Mouse (Mus musculus) G1E (cell line): ENCODE measurements around the gene Rasgef1b. TPM values are rescaled to one million over a fixed set of nuclear protein-coding genes. Genes with fewer than 3 reads are reported as not detected.

Experiments used
- ATAC-seq: 2 replicates; pipeline ENCODE4 v1.8.0; 2016; ENCODE audit warnings: mild to moderate bottlenecking; ENCODE audit not compliant: insufficient number of reproducible peaks, poor library complexity, low FRiP score, severe bottlenecking; ENCODE audit errors: extremely low read depth
- DNase-seq: peaks from one replicate; pipeline ENCODE4 v3.0.0; 2012; ENCODE audit warnings: low spot score
- H3K27me3 ChIP-seq: 2 replicates; pipeline ENCODE4 v1.6.1; 2012; ENCODE audit warnings: mild to moderate bottlenecking, low read length, inconsistent platforms; ENCODE audit not compliant: insufficient read depth
- H3K36me3 ChIP-seq: replicated peaks from 2 replicates; pipeline ENCODE3; 2012; ENCODE audit warnings: mild to moderate bottlenecking, inconsistent platforms
- H3K4me1 ChIP-seq: 2 replicates; pipeline ENCODE4 v1.6.1; 2012; ENCODE audit warnings: low read depth, low read length, inconsistent platforms, mixed read lengths; ENCODE audit not compliant: insufficient read depth
- H3K4me3 ChIP-seq: 2 replicates; pipeline ENCODE4 v1.5.1; 2012; ENCODE audit warnings: low read depth, mild to moderate bottlenecking, inconsistent platforms, low read length, moderate library complexity, mixed read lengths
- H3K9me3 ChIP-seq: replicated peaks from 2 replicates; pipeline ENCODE4 v1.6.1; 2012; ENCODE audit warnings: inconsistent platforms
- CTCF ChIP-seq: IDR thresholded peaks from 2 replicates; pipeline ENCODE4 v1.5.1; 2012; ENCODE audit warnings: low read depth, low read length, inconsistent platforms, mixed read lengths
- GATA1 ChIP-seq: IDR thresholded peaks from 2 replicates; pipeline ENCODE4 v1.6.1; 2012; ENCODE audit warnings: borderline replicate concordance, low read length, inconsistent platforms, mixed read lengths
- GATA2 ChIP-seq: IDR thresholded peaks from 2 replicates; pipeline ENCODE4 v1.6.1; 2012; ENCODE audit warnings: low read depth, low read length, inconsistent platforms, borderline replicate concordance
- POLR2AphosphoS5 ChIP-seq: IDR thresholded peaks from 2 replicates; pipeline ENCODE4 v1.6.1; 2012; ENCODE audit warnings: low read depth, low read length, inconsistent platforms; ENCODE audit not compliant: insufficient replicate concordance
- TAL1 ChIP-seq: conservative IDR thresholded peaks from 2 replicates; pipeline ENCODE4 v1.6.1; 2012; ENCODE audit warnings: low read depth, low read length, inconsistent platforms, mixed read lengths
- polyA plus RNA-seq: library from polyadenylated mRNA; stranded (reverse); fragments of >175 nt; gene quantifications from 2 replicates; pipeline ENCODE4 v1.2.3, GENCODE M21; 2012
- total RNA-seq, 2 experiments: library from RNA; stranded (forward) in 1 of 2; stranded (reverse) in 1 of 2; fragments of 200-1000 nt in 1 of 2; fragments of >200 nt in 1 of 2; fragmentation: Nextera tagmentation in 1 of 2; gene quantifications; 2 replicates each; pipeline ENCODE4 v1.2.3; 2014 to 2017

Gene Rasgef1b
- total and polyA plus RNA-seq, 3 experiments, result 0.38 TPM; not detected in 2

- ATAC-seq, result no peak
- H3K4me1 ChIP-seq, result no peaks in the 10 kb centered on the region
- H3K9me3 ChIP-seq, result peaks cover 33% of the 10 kb centered on the region
- no peak for TF ChIP-seq CTCF
- TF ChIP-seq POLR2AphosphoS5, result no peak
- no peak for TF ChIP-seq GATA2
- no peak for TF ChIP-seq GATA1
- TF ChIP-seq TAL1, result no peak
- no peak overlapping the region for H3K4me3 ChIP-seq
- no peaks in the 10 kb centered on the region for H3K27me3 ChIP-seq
- no peak for DNase-seq
- no peaks in the 10 kb centered on the region for H3K36me3 ChIP-seq
Measured at GRCm38 (mm10) chr5:99369256-99369655, 359.6 kb downstream of the Rasgef1b start.

- DNase-seq (no peak), ATAC-seq (no peak)
- TF ChIP-seq POLR2AphosphoS5 (no peak), TAL1 (no peak), GATA2 (no peak), GATA1 (no peak), CTCF (no peak)
- H3K4me3 ChIP-seq, result no peak overlapping the region
- H3K9me3 ChIP-seq, result peaks cover 29% of the 10 kb centered on the region
- H3K27me3 ChIP-seq, result no peaks in the 10 kb centered on the region
- H3K36me3 ChIP-seq, result no peaks in the 10 kb centered on the region
- H3K4me1 ChIP-seq, result no peaks in the 10 kb centered on the region
Measured at GRCm38 (mm10) chr5:99368615-99369014, 360.2 kb downstream of the Rasgef1b start.

GRCm38 (mm10) chr5:99360531-99360930 lies 368.3 kb downstream of the Rasgef1b start:
- Histone ChIP-seq H3K4me3 (no peak overlapping the region), H3K27me3 (no peaks in the 10 kb centered on the region), H3K4me1 (no peaks in the 10 kb centered on the region), H3K36me3 (no peaks in the 10 kb centered on the region), H3K9me3 (peaks cover 21% of the 10 kb centered on the region)
- TF ChIP-seq POLR2AphosphoS5 (no peak), CTCF (no peak), TAL1 (no peak), GATA1 (no peak)
- ATAC-seq, result no peak
- DNase-seq, result no peak

GRCm38 (mm10) chr5:99359251-99359650 lies 369.6 kb downstream of the Rasgef1b start:
- TF ChIP-seq GATA1 (no peak), CTCF (no peak), GATA2 (no peak), POLR2AphosphoS5 (no peak), TAL1 (no peak)
- no peak for ATAC-seq

GRCm38 (mm10) chr5:99354640-99355132 lies 374.2 kb downstream of the Rasgef1b start:
- Histone ChIP-seq H3K4me1 (no peaks in the 10 kb centered on the region), H3K9me3 (peaks cover 37% of the 10 kb centered on the region), H3K36me3 (no peaks in the 10 kb centered on the region), H3K4me3 (no peak overlapping the region), H3K27me3 (no peaks in the 10 kb centered on the region)
- TF ChIP-seq POLR2AphosphoS5 (no peak), GATA1 (no peak), TAL1 (no peak), CTCF (no peak)
- ATAC-seq (no peak), DNase-seq (no peak)

More at GRCm38 (mm10) chr5:99359251-99359650, 369.6 kb downstream of the Rasgef1b start:
- Histone ChIP-seq H3K4me1 (no peaks in the 10 kb centered on the region), H3K36me3 (no peaks in the 10 kb centered on the region), H3K27me3 (no peaks in the 10 kb centered on the region), H3K4me3 (no peak overlapping the region), H3K9me3 (peaks cover 22% of the 10 kb centered on the region)
- DNase-seq, result no peak

- no peak for DNase-seq
- ATAC-seq, result no peak
- H3K36me3 ChIP-seq, result no peaks in the 10 kb centered on the region
- no peaks in the 10 kb centered on the region for H3K27me3 ChIP-seq
- no peaks in the 10 kb centered on the region for H3K4me1 ChIP-seq
- H3K9me3 ChIP-seq, result peaks cover 42% of the 10 kb centered on the region
- no peak for TF ChIP-seq TAL1
- no peak for TF ChIP-seq CTCF
- TF ChIP-seq POLR2AphosphoS5, result no peak
- no peak overlapping the region for H3K4me3 ChIP-seq
Measured at GRCm38 (mm10) chr5:99350030-99350429, 378.8 kb downstream of the Rasgef1b start.

DNA sequence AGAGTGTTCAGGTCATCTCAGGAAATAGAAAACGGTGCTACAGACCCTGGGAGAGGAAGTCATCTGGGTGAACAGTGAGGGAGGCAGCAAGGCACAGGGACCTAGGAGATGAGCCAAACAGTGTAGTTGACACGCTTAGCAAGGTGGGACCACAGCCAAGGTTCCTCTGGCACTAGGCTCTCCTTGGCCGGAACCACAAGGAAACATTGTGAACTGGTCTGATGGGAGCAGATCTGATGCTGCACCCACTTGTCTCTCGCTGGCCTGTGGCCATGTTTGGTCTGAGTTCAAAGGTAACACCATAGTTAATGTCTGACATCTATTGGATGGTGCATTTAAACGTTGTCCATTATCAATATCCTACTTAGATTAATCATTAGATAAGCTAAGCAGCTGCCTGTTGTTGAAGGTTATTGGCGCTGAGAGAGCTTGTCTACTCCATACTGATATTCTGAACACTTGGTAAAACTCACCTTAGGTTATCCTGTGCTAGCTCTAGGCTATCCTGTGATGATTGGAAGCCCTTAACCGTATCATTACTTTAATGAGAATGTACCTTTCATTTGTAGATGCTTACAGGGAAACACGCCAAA lies 380.5 kb downstream of the Rasgef1b start:
- no peaks in the 10 kb centered on the region for H3K36me3 ChIP-seq
- H3K4me3 ChIP-seq, result no peak overlapping the region
- no peak for TF ChIP-seq GATA1
- TF ChIP-seq CTCF, result no peak
- TF ChIP-seq TAL1, result no peak
- TF ChIP-seq POLR2AphosphoS5, result no peak
- TF ChIP-seq GATA2, result no peak
- H3K4me1 ChIP-seq, result no peaks in the 10 kb centered on the region
- no peak for DNase-seq
- ATAC-seq, result no peak
- peaks cover 38% of the 10 kb centered on the region for H3K9me3 ChIP-seq
- no peaks in the 10 kb centered on the region for H3K27me3 ChIP-seq
